Comparison of ENCODE assay signal across 8 mouse cellular contexts in genomic region chr2:167588774-167589577, GRCm38 (mm10). TPM values are rescaled to one million over a fixed set of nuclear protein-coding genes. Genes with fewer than 3 reads are reported as not detected.
DNase-seq lines count a peak whose midpoint lies in the region; ATAC-seq lines count a peak whose summit lies in the region.

No protein-coding gene starts in this region.

- H3K4me3 ChIP-seq in intestine, embryonic 14.5 days (ENCODE audit: low read depth, low read length) = peak overlapping the region; percentile 16; the same call in 1 of the 2 replicates
- peak overlapping the region; percentile 60 for H3K4me3 ChIP-seq in liver, embryonic 16.5 days (ENCODE audit: low read depth, low read length)

- intact Hi-C loops in gastrocnemius, postnatal 36 days (cut with DNase I) = no loop called here

- ATAC-seq in intestine, embryonic 14.5 days (replicated peaks; ENCODE audit: low FRiP score, low TSS enrichment, low read depth) = no peak
- peak; percentile 73 for ATAC-seq in liver, embryonic 16.5 days (ENCODE audit: low read depth)

- peak overlapping the region; percentile 64 for H3K27ac ChIP-seq in intestine, embryonic 14.5 days (ENCODE audit: low read depth)
- peak overlapping the region; percentile 79 for H3K27ac ChIP-seq in liver, embryonic 16.5 days (ENCODE audit: low read length)

- H3K36me3 ChIP-seq in intestine, embryonic 14.5 days (ENCODE audit: control insufficient read depth, insufficient read depth, low read length) = no peaks in the 10 kb centered on the region
- no peaks in the 10 kb centered on the region for H3K36me3 ChIP-seq in liver, embryonic 16.5 days (ENCODE audit: control insufficient read depth, insufficient read depth)

- H3K27me3 ChIP-seq in intestine, embryonic 14.5 days (replicated peaks; ENCODE audit: control insufficient read depth, insufficient read depth, low read length) = no peaks in the 10 kb centered on the region
- no peaks in the 10 kb centered on the region for H3K27me3 ChIP-seq in liver, embryonic 16.5 days (ENCODE audit: control insufficient read depth, insufficient read depth, low read depth, low read length)

- peak overlapping the region; percentile 5; the same call in 1 of the 2 replicates for H3K9ac ChIP-seq in intestine, embryonic 14.5 days (ENCODE audit: low read length)
- peak overlapping the region; percentile 68 for H3K9ac ChIP-seq in liver, embryonic 16.5 days (ENCODE audit: low read depth, low read length)

- peak; percentile 93 for DNase-seq in 416B (ENCODE audit: low read depth)
- peak; percentile 43 for DNase-seq in T-cell, adult 2 months (ENCODE audit: low spot score)
- peak; percentile 46 to 52 for DNase-seq in gastrocnemius, postnatal 36 days
- no peak for DNase-seq in intestine, embryonic 14.5 days (ENCODE audit: low spot score)
- DNase-seq in skeletal muscle tissue, adult 2 months (ENCODE audit: low read depth, low spot score) = peak; percentile 65
- DNase-seq in frontal cortex, postnatal 10 days (ENCODE audit: low spot score in 2 of 2) = no peak
- DNase-seq in testis, postnatal 14 days (ENCODE audit: low spot score) = no peak

- H3K4me2 ChIP-seq in intestine, embryonic 14.5 days (ENCODE audit: low read length) = peak overlapping the region; percentile 30
- H3K4me2 ChIP-seq in liver, embryonic 16.5 days (ENCODE audit: low read depth, low read length) = peak overlapping the region; percentile 70

- H3K9me3 ChIP-seq in intestine, embryonic 14.5 days (ENCODE audit: control insufficient read depth, low read length) = no peaks in the 10 kb centered on the region
- H3K9me3 ChIP-seq in liver, embryonic 16.5 days (replicated peaks; ENCODE audit: control insufficient read depth, low read length) = no peaks in the 10 kb centered on the region

- peaks cover 28% of the 10 kb centered on the region for H3K4me1 ChIP-seq in intestine, embryonic 14.5 days (replicated peaks; ENCODE audit: control insufficient read depth, insufficient read depth, low read length)
- peaks cover 30% of the 10 kb centered on the region for H3K4me1 ChIP-seq in liver, embryonic 16.5 days (ENCODE audit: control insufficient read depth, low read depth, low read length)

- WGBS in intestine, embryonic 14.5 days = 25% methylated on average over 21 of the region's 21 CpGs
- 6% methylated on average over 21 of the region's 21 CpGs for WGBS in liver, embryonic 16.5 days (ENCODE audit: insufficient replicate concordance)

RNA-seq across cellular contexts. Expression of gene Ube2v1, which starts 42.9 kb away (rescaled TPM):
- 100 to 1,000 TPM; 160 to 167 TPM for total RNA-seq in gastrocnemius, postnatal 36 days (2021)
- polyA plus RNA-seq in intestine, embryonic 14.5 days (2014; fragmentation: Nextera tagmentation; extraction: Ambion mirVana) = 254 and 279 TPM in 2 replicates
- 168 and 175 TPM in 2 replicates for polyA plus RNA-seq in liver, embryonic 16.5 days (2015; fragmentation: Nextera tagmentation; extraction: Ambion mirVana)

RNA-seq across cellular contexts. Expression of gene Snai1, which starts 51.0 kb away (rescaled TPM):
- under 1 TPM; 0.61 to 0.86 TPM for total RNA-seq in gastrocnemius, postnatal 36 days (2021)
- 17.4 and 19.2 TPM in 2 replicates for polyA plus RNA-seq in intestine, embryonic 14.5 days (2014; fragmentation: Nextera tagmentation; extraction: Ambion mirVana)
- polyA plus RNA-seq in liver, embryonic 16.5 days (2015; fragmentation: Nextera tagmentation; extraction: Ambion mirVana) = 1.5 TPM in 2 replicates

Comparison
In these comparisons a context has a peak if more than half of its experiments do, and no peak if none do; other contexts are left out.
1. DNase-seq: peak in 416B (single experiment), T-cell, adult 2 months (single experiment), gastrocnemius, postnatal 36 days (2 of 2) and skeletal muscle tissue, adult 2 months (single experiment); none in intestine, embryonic 14.5 days (single experiment), frontal cortex, postnatal 10 days (0 of 2) and testis, postnatal 14 days (single experiment).